Mouse (Mus musculus) liver, postnatal 0 days (tissue): ENCODE results near the gene Eefsec.

Experiments
- CTCF ChIP-seq: sonication (generic); IDR thresholded peaks from 2 replicates; pipeline ENCODE4 v1.5.1; 2016; ENCODE audit warnings: antibody characterized with exemption, low read depth
- EP300 ChIP-seq: IDR thresholded peaks from 2 replicates; pipeline ENCODE4 v1.6.1; 2016; ENCODE audit warnings: antibody characterized with exemption, low read depth, mild to moderate bottlenecking

DNA sequence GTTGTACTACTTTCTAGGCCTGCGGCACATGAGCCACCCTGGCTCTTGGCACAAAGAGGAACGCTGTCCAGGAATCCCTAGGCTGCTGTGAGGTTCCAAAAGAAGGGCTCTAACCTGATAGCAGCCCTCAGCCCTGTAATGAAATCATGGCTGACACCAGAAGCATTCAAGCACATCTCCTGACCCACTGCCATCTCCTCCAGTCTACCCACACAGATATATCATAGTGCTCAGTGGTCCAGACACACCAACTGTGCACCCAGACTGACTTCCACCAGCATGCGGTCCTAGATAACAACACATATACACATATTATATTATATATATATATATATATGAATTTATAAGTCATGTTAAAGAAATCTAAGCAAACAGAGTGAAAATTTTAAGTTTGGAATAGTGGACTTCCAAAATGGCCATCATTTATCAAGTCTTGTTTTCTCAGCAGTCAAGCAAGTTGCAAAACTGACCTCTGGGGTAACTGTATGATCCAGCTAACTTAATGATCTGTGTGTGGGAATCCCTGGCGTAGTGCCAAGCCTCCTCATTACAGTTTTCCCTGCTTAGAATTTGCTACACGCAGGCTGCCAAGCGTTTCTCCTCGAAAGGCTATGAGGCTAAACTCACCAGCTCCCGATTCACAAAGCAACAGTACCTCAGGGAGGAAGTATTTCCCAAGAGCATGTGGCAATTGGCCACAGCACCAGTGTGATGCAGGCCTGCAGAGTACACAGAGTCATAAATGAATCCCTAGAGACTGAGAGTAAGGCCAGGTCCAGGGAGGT is 76.3 kb downstream of the Eefsec start:
- TF ChIP-seq CTCF (no peak), EP300 (no peak)
